Mouse (Mus musculus) hindbrain, embryonic 11.5 days (tissue): ENCODE data around the gene Snx15. TPM values are rescaled to one million over a fixed set of nuclear protein-coding genes. Genes with fewer than 3 reads are reported as not detected.
A peak's percentile ranks its signal among the peaks of the same experiment; 100 is the strongest.

ENCODE experiments used
- ATAC-seq: fragments of 200-750 bp; cut with Nextera tagmentation; 2 replicates; pipeline ENCODE4 v1.8.0; 2017; ENCODE audit warnings: mild to moderate bottlenecking, moderate TSS enrichment, moderate library complexity; ENCODE audit not compliant: low FRiP score
- DNase-seq: peaks from one replicate; pipeline ENCODE4 v3.0.0-alpha.2; 2015; ENCODE audit warnings: low spot score
- H3K27ac ChIP-seq: fragments of 300-500 bp; sonication (generic); 2 replicates; pipeline ENCODE4 v1.5.1; 2014; ENCODE audit warnings: mild to moderate bottlenecking, low read depth, low read length
- H3K27me3 ChIP-seq: fragments of 300-500 bp; sonication (generic); 2 replicates; pipeline ENCODE4 v1.6.1; 2014; ENCODE audit warnings: mild to moderate bottlenecking, low read length, moderate library complexity, mixed read lengths; ENCODE audit not compliant: control insufficient read depth, insufficient read depth
- H3K36me3 ChIP-seq: fragments of 300-500 bp; sonication (generic); 2 replicates; pipeline ENCODE4 v1.6.1; 2014; ENCODE audit warnings: mild to moderate bottlenecking, low read length, moderate library complexity, mixed read lengths; ENCODE audit not compliant: control insufficient read depth, insufficient read depth
- H3K4me1 ChIP-seq: fragments of 300-500 bp; sonication (generic); replicated peaks from 2 replicates; pipeline ENCODE4 v1.6.1; 2014; ENCODE audit warnings: low read length, mixed read lengths; ENCODE audit not compliant: control insufficient read depth, insufficient read depth
- H3K4me2 ChIP-seq: fragments of 300-500 bp; sonication (generic); replicated peaks from 2 replicates; pipeline ENCODE4 v1.6.1; 2014; ENCODE audit warnings: mild to moderate bottlenecking, low read depth, low read length
- H3K4me3 ChIP-seq: fragments of 300-500 bp; sonication (generic); 2 replicates; pipeline ENCODE4 v1.5.1; 2014; ENCODE audit warnings: low read depth, low read length
- H3K9ac ChIP-seq: fragments of 300-500 bp; sonication (generic); 2 replicates; pipeline ENCODE4 v1.6.1; 2014; ENCODE audit warnings: low read depth, low read length
- H3K9me3 ChIP-seq: fragments of 300-500 bp; sonication (generic); 2 replicates; pipeline ENCODE4 v1.6.1; 2016; ENCODE audit warnings: low read length; ENCODE audit not compliant: control insufficient read depth
- WGBS: fragments of 180-500 bp; shearing (Covaris S2); extraction: QIAGEN DNeasy Blood & Tissue Kit; methylation state at CpG from one replicate; pipeline ENCODE4 v1.1.7; 2014; 5-methylcytosine and 5-hydroxymethylcytosine counted together
- polyA plus RNA-seq: library from polyadenylated mRNA; unstranded; fragments of >200 nt; fragmentation: Nextera tagmentation; extraction: Ambion mirVana; gene quantifications from 2 replicates; pipeline ENCODE4 v1.2.1, GENCODE M21; 2014

The Snx15 gene
- polyA plus RNA-seq, 1 experiment from 2014 or later, result 32.4 TPM

- no peaks in the 10 kb centered on the region for H3K27me3 ChIP-seq
- DNase-seq (no peak), ATAC-seq (no peak)
- no peaks in the 10 kb centered on the region for H3K9me3 ChIP-seq
- no peak overlapping the region for H3K4me2 ChIP-seq
- H3K4me1 ChIP-seq, result peaks cover 4% of the 10 kb centered on the region
- no peak overlapping the region for H3K4me3 ChIP-seq
- 98% methylated on average over 13 of the region's 13 CpGs for WGBS
- H3K27ac ChIP-seq, result no peak overlapping the region
- H3K9ac ChIP-seq, result no peak overlapping the region
- H3K36me3 ChIP-seq, result peaks cover 12% of the 10 kb centered on the region
Observed at GRCm38 (mm10) chr19:6088841-6089240, 39.3 kb downstream of the Snx15 start.

GRCm38 (mm10) chr19:6085417-6085879 is 42.7 kb downstream of the Snx15 start:
- ATAC-seq (peak; percentile 78), DNase-seq (peak; percentile 77)
- Histone ChIP-seq H3K9ac (peak overlapping the region; percentile 59), H3K27ac (no peak overlapping the region), H3K9me3 (no peaks in the 10 kb centered on the region), H3K27me3 (no peaks in the 10 kb centered on the region), H3K4me2 (peak overlapping the region; percentile 90), H3K4me1 (peaks cover 6% of the 10 kb centered on the region), H3K36me3 (peaks cover 3% of the 10 kb centered on the region), H3K4me3 (peak overlapping the region; percentile 78)
- under 1% methylated on average over 17 of the region's 17 CpGs for WGBS

- WGBS, result under 1% methylated on average over 58 of the region's 58 CpGs
- no peaks in the 10 kb centered on the region for H3K27me3 ChIP-seq
- peaks cover 6% of the 10 kb centered on the region for H3K4me1 ChIP-seq
- peak within 1 kb of the TSS; percentile 90 for H3K4me2 ChIP-seq
- peak within 1 kb of the TSS; percentile 73 for H3K9ac ChIP-seq
- peak within 1 kb of the TSS; percentile 58; the same call in 1 of the 2 replicates for H3K27ac ChIP-seq
- DNase-seq, result peak; percentile 100
- H3K4me3 ChIP-seq, result peak within 1 kb of the TSS; percentile 78
- no peaks in the 10 kb centered on the region for H3K9me3 ChIP-seq
- peak; percentile 89 for ATAC-seq
- H3K36me3 ChIP-seq, result no peaks in the 10 kb centered on the region; the same call in 1 of the 2 replicates
Observed at GRCm38 (mm10) chr19:6084478-6085248, 43.4 kb downstream of the Snx15 start, which contains the start of the genes Zfpl1 and Cdca5. Zfpl1 (minus strand) TSS chr19:6084956. Cdca5 (plus strand) TSS chr19:6084983.

- ATAC-seq (no peak), DNase-seq (no peak)
- Histone ChIP-seq H3K27ac (no peak within 1 kb of the TSS), H3K4me1 (peaks cover 6% of the 10 kb centered on the region), H3K4me3 (no peak within 1 kb of the TSS), H3K9ac (no peak within 1 kb of the TSS), H3K9me3 (no peaks in the 10 kb centered on the region), H3K36me3 (no peaks in the 10 kb centered on the region), H3K4me2 (no peak within 1 kb of the TSS), H3K27me3 (no peaks in the 10 kb centered on the region)
- WGBS, result 90% methylated on average over 9 of the region's 9 CpGs
Observed at GRCm38 (mm10) chr19:6082156-6082555, 45.9 kb downstream of the Snx15 start, which contains the start of gene Gm28374. Gm28374 (minus strand) TSS chr19:6082256.

- Histone ChIP-seq H3K36me3 (no peaks in the 10 kb centered on the region), H3K27ac (no peak within 1 kb of the TSS), H3K4me1 (peaks cover 12% of the 10 kb centered on the region), H3K9ac (no peak within 1 kb of the TSS), H3K27me3 (no peaks in the 10 kb centered on the region), H3K4me2 (no peak within 1 kb of the TSS), H3K9me3 (no peaks in the 10 kb centered on the region), H3K4me3 (no peak within 1 kb of the TSS)
- DNase-seq (no peak), ATAC-seq (no peak)
- WGBS, result 93% methylated on average over 12 of the region's 12 CpGs
Observed at GRCm38 (mm10) chr19:6079983-6080480, 48.1 kb downstream of the Snx15 start, which contains the start of gene Tmem262. Tmem262 (plus strand) TSS chr19:6080033.

GRCm38 (mm10) chr19:6076564-6077393 is 51.3 kb downstream of the Snx15 start, which contains the start of gene Vps51:
Vps51 (minus strand) TSS chr19:6077231.
- H3K9me3 ChIP-seq, result no peaks in the 10 kb centered on the region
- no peaks in the 10 kb centered on the region for H3K27me3 ChIP-seq
- ATAC-seq, result peak; percentile 80
- H3K4me2 ChIP-seq, result peak within 1 kb of the TSS; percentile 83
- peak within 1 kb of the TSS; percentile 60 for H3K9ac ChIP-seq
- H3K36me3 ChIP-seq, result no peaks in the 10 kb centered on the region
- H3K4me1 ChIP-seq, result peaks cover 5% of the 10 kb centered on the region; the same call in 1 of the 2 replicates
- WGBS, result 1% methylated on average over 33 of the region's 33 CpGs
- H3K4me3 ChIP-seq, result peak within 1 kb of the TSS; percentile 48
- peak within 1 kb of the TSS; percentile 60; the same call in 1 of the 2 replicates for H3K27ac ChIP-seq
- DNase-seq, result peak; percentile 88

GRCm38 (mm10) chr19:6073889-6074288 is 54.2 kb downstream of the Snx15 start:
- Histone ChIP-seq H3K36me3 (0 out of 2 replicates have a peak, but pooled peaks cover 5% of the 10 kb centered on the region), H3K27me3 (no peaks in the 10 kb centered on the region)
- 97% methylated on average over 5 of the region's 5 CpGs for WGBS

GRCm38 (mm10) chr19:6071261-6071660 is 56.8 kb downstream of the Snx15 start:
- Histone ChIP-seq H3K9ac (no peak overlapping the region), H3K27me3 (no peaks in the 10 kb centered on the region), H3K9me3 (no peaks in the 10 kb centered on the region), H3K4me2 (no peak overlapping the region), H3K27ac (no peak overlapping the region), H3K4me1 (peaks cover 10% of the 10 kb centered on the region), H3K4me3 (no peak overlapping the region), H3K36me3 (0 out of 2 replicates have a peak, but pooled peaks cover 5% of the 10 kb centered on the region)
- DNase-seq (no peak), ATAC-seq (no peak)
- 94% methylated on average over 19 of the region's 19 CpGs for WGBS

More at GRCm38 (mm10) chr19:6073889-6074288, 54.2 kb downstream of the Snx15 start:
- ATAC-seq (no peak), DNase-seq (no peak)
- no peak overlapping the region for H3K4me2 ChIP-seq
- H3K9me3 ChIP-seq, result no peaks in the 10 kb centered on the region
- H3K9ac ChIP-seq, result no peak overlapping the region
- no peak overlapping the region for H3K27ac ChIP-seq
- peaks cover 5% of the 10 kb centered on the region; the same call in 1 of the 2 replicates for H3K4me1 ChIP-seq
- H3K4me3 ChIP-seq, result no peak overlapping the region
